Mouse (Mus musculus): ENCODE results near the gene Esrra. TPM values are rescaled to one million over a fixed set of nuclear protein-coding genes. Genes with fewer than 3 reads are reported as not detected.

Gene Esrra
- polyA plus RNA-seq, 1 experiment, result 27.2 TPM

DNA sequence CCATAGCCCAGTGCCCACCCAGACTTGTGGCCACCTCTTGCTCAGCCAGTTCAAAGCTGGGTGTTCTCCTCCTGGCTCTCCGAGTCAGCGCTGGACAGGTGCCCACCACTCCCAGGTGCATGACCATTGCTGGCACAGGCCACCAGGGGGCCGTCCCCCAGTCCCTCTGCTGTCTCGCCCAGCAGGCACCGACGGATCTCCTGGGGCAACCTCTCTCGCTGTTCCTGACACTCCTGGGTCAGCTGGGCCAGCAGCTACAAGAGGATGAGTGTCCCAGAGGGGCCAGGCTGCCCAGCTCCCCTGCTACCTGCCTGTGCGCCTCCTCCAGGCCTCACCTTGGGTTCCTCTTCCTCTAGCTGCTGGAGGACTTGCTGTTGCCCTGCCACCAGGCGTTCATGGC, 32.4 kb upstream of the Esrra start:
- no peak overlapping the region for H3K27ac ChIP-seq (ENCODE audit: control insufficient read depth, insufficient read depth, low read depth, low read length, poor library complexity)
- no peak for TF ChIP-seq POLR2A (IDR thresholded peaks at IDR 0.05; ENCODE audit: borderline replicate concordance, control insufficient read depth, low read depth, low read length)
- peak; percentile 49; the same call in 1 of the 2 replicates for TF ChIP-seq CTCF (IDR thresholded peaks at IDR 0.05; ENCODE audit: control insufficient read depth, insufficient read depth, low read length)

GRCm38 (mm10) chr19:6952712-6953037, 31.1 kb upstream of the Esrra start:
- peak overlapping the region; percentile 15; the same call in 1 of the 2 replicates for H3K27ac ChIP-seq (ENCODE audit: control insufficient read depth, insufficient read depth, low read depth, low read length, poor library complexity)
- peaks cover 2% of the 10 kb centered on the region; the same call in 1 of the 2 replicates for H3K4me1 ChIP-seq (ENCODE audit: control insufficient read depth, insufficient read depth, low read length)
- 15% methylated on average over 3 of the region's 3 CpGs for WGBS
- no peak for TF ChIP-seq POLR2A (IDR thresholded peaks at IDR 0.05; ENCODE audit: borderline replicate concordance, control insufficient read depth, low read depth, low read length)
- no peak for TF ChIP-seq CTCF (IDR thresholded peaks at IDR 0.05; ENCODE audit: control insufficient read depth, insufficient read depth, low read length)
- H3K4me3 ChIP-seq (replicated peaks; ENCODE audit: control insufficient read depth, low read depth, low read length), result no peak overlapping the region

More for the DNA sequence above, 32.4 kb upstream of the Esrra start:
- no peak overlapping the region for H3K4me3 ChIP-seq (replicated peaks; ENCODE audit: control insufficient read depth, low read depth, low read length)
- peaks cover 2% of the 10 kb centered on the region; the same call in 1 of the 2 replicates for H3K4me1 ChIP-seq (ENCODE audit: control insufficient read depth, insufficient read depth, low read length)
- 58% methylated on average over 9 of the region's 9 CpGs for WGBS

DNA sequence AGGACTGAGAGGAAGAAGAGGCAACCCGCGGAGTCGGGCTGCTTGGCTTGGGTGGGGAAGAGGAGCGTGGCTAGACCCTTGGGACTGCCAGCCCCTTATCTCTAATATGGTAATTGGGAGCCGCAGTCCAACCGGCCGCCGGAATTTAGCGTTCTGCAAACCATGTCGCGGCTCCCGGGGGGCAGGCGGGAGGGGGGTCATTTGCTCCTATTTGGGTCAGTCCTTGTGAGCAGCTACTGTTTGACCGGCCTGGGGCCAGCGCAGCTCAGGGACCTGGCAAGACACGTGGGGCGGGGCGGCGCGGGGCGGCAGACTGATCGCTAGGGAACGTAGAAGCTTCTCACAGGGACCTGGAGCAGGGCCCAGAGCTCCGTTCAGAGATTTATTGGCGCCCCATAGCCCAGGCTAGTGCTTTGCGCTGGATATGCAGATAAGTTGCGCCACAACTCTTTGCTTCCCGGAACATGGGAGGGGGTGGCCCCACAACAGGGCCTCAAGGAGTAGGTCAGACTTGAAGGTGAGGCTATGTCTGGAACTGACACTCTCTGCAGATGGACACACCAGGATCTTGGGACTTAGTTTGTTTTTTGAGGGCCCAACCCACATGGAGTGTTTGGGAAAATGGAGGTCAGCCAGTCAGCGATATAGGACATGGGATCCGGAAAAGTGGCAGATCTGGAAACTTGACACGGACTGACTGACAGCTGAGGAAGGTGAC, 30.5 kb upstream of the Esrra start:
- TF ChIP-seq CTCF (IDR thresholded peaks at IDR 0.05; ENCODE audit: control insufficient read depth, insufficient read depth, low read length) (no peak), POLR2A (IDR thresholded peaks at IDR 0.05; ENCODE audit: borderline replicate concordance, control insufficient read depth, low read depth, low read length) (0 out of 2 replicates have a peak, but pooled peaks have one; percentile 7)
- Histone ChIP-seq H3K4me3 (replicated peaks; ENCODE audit: control insufficient read depth, low read depth, low read length) (peak overlapping the region; percentile 84), H3K4me1 (ENCODE audit: control insufficient read depth, insufficient read depth, low read length) (peaks cover 2% of the 10 kb centered on the region; the same call in 1 of the 2 replicates), H3K27ac (ENCODE audit: control insufficient read depth, insufficient read depth, low read depth, low read length, poor library complexity) (peak overlapping the region; percentile 85)
- 3% methylated on average over 31 of the region's 31 CpGs for WGBS

DNA sequence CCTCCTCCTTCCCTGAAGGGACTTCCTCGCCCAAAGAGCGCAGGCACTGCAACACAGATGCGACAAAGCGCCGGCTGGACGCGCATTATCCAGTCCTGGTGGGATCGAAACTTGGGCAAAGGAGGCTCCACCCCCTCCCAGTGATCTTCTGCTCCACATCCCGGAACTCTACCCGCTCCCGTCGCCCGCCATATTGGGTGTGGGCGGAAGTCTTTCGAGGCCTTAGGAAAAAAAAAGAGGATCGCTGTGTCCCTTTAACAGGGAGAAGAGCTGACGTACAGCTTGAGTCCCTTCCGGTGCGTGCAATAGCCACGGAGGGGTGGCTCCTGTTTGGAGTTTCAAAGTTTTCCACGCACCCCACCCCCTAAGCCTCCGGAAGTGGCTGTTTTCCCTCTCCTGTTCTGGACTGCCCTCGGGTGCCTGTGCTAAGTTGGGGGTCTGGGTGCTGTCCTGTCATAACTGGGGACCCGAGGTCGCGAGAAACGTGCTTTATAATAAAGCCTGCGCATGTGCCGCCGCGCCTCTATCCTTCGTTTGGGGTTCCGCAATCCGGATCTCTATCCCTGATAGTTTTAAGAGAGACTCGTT, 29.9 kb upstream of the Esrra start:
- H3K27ac ChIP-seq (ENCODE audit: control insufficient read depth, insufficient read depth, low read depth, low read length, poor library complexity), result peak overlapping the region; percentile 85
- TF ChIP-seq CTCF (IDR thresholded peaks at IDR 0.05; ENCODE audit: control insufficient read depth, insufficient read depth, low read length) (peak; percentile 4; the same call in 1 of the 2 replicates), POLR2A (IDR thresholded peaks at IDR 0.05; ENCODE audit: borderline replicate concordance, control insufficient read depth, low read depth, low read length) (peak; percentile 78; the same call in 1 of the 2 replicates)
- peak overlapping the region; percentile 84 for H3K4me3 ChIP-seq (replicated peaks; ENCODE audit: control insufficient read depth, low read depth, low read length)
- H3K4me1 ChIP-seq (ENCODE audit: control insufficient read depth, insufficient read depth, low read length), result peaks cover 2% of the 10 kb centered on the region; the same call in 1 of the 2 replicates
- under 1% methylated on average over 35 of the region's 35 CpGs for WGBS

GRCm38 (mm10) chr19:6950613-6951153, 29.1 kb upstream of the Esrra start:
- peak overlapping the region; percentile 85 for H3K27ac ChIP-seq (ENCODE audit: control insufficient read depth, insufficient read depth, low read depth, low read length, poor library complexity)
- H3K4me3 ChIP-seq (replicated peaks; ENCODE audit: control insufficient read depth, low read depth, low read length), result peak overlapping the region; percentile 84
- under 1% methylated on average over 28 of the region's 28 CpGs for WGBS
- peaks cover 2% of the 10 kb centered on the region; the same call in 1 of the 2 replicates for H3K4me1 ChIP-seq (ENCODE audit: control insufficient read depth, insufficient read depth, low read length)
- TF ChIP-seq CTCF (IDR thresholded peaks at IDR 0.05; ENCODE audit: control insufficient read depth, insufficient read depth, low read length), result no peak
- 0 out of 2 replicates have a peak, but pooled peaks have one; percentile 46 for TF ChIP-seq POLR2A (IDR thresholded peaks at IDR 0.05; ENCODE audit: borderline replicate concordance, control insufficient read depth, low read depth, low read length)

- Histone ChIP-seq H3K4me1 (ENCODE audit: control insufficient read depth, insufficient read depth, low read length) (peaks cover 2% of the 10 kb centered on the region; the same call in 1 of the 2 replicates), H3K4me3 (replicated peaks; ENCODE audit: control insufficient read depth, low read depth, low read length) (no peak overlapping the region), H3K27ac (ENCODE audit: control insufficient read depth, insufficient read depth, low read depth, low read length, poor library complexity) (no peak overlapping the region)
- 81% methylated on average over 5 of the region's 5 CpGs for WGBS
- TF ChIP-seq POLR2A (IDR thresholded peaks at IDR 0.05; ENCODE audit: borderline replicate concordance, control insufficient read depth, low read depth, low read length) (no peak), CTCF (IDR thresholded peaks at IDR 0.05; ENCODE audit: control insufficient read depth, insufficient read depth, low read length) (no peak)
These were observed 28.3 kb upstream of the Esrra start for GRCm38 (mm10) chr19:6949951-6950350.

GRCm38 (mm10) chr19:6949532-6949931, 27.9 kb upstream of the Esrra start:
- no peak overlapping the region for H3K4me3 ChIP-seq (replicated peaks; ENCODE audit: control insufficient read depth, low read depth, low read length)
- peaks cover 2% of the 10 kb centered on the region; the same call in 1 of the 2 replicates for H3K4me1 ChIP-seq (ENCODE audit: control insufficient read depth, insufficient read depth, low read length)
- H3K27ac ChIP-seq (ENCODE audit: control insufficient read depth, insufficient read depth, low read depth, low read length, poor library complexity), result no peak overlapping the region
- WGBS, result 90% methylated on average over 5 of the region's 5 CpGs
- TF ChIP-seq CTCF (IDR thresholded peaks at IDR 0.05; ENCODE audit: control insufficient read depth, insufficient read depth, low read length) (no peak), POLR2A (IDR thresholded peaks at IDR 0.05; ENCODE audit: borderline replicate concordance, control insufficient read depth, low read depth, low read length) (no peak)

DNA sequence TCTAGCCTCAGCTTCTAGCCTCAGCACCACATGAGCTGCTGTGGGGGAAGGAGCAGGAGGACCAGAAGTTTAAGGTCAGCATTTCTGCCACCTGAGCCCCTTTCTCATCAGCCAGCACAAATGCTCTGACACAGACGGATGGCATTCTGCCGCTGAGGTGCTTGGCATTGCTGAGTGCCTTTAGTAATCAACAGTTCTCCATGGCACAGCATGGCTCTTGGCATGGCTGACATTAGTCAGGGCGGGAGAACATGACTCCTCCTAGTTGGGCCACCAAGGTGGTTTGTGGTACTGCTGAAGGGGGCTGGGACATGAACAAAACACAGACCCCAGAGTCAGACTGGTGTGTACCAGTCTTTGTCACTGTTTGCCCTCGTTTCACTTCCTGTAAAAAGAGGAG, 26.6 kb upstream of the Esrra start:
- TF ChIP-seq POLR2A (IDR thresholded peaks at IDR 0.05; ENCODE audit: borderline replicate concordance, control insufficient read depth, low read depth, low read length), result no peak
- H3K4me3 ChIP-seq (replicated peaks; ENCODE audit: control insufficient read depth, low read depth, low read length), result no peak overlapping the region
- H3K4me1 ChIP-seq (ENCODE audit: control insufficient read depth, insufficient read depth, low read length), result peaks cover 2% of the 10 kb centered on the region; the same call in 1 of the 2 replicates
- WGBS, result 73% methylated on average over 4 of the region's 4 CpGs
- no peak overlapping the region for H3K27ac ChIP-seq (ENCODE audit: control insufficient read depth, insufficient read depth, low read depth, low read length, poor library complexity)
